Mouse (Mus musculus) embryonic facial prominence, embryonic 14.5 days (tissue): ENCODE measurements at regions not wholly inside any gene's neighbourhood (a gene's known extent, or its start where the extent isn't known, plus 50 kb on each side); places are given as distances from the start of the nearest gene placed in this dataset.

ENCODE experiments used
- ATAC-seq: fragments of 200-750 bp; cut with Nextera tagmentation; 2 replicates; pipeline ENCODE4 v1.8.0; 2017; ENCODE audit warnings: low read depth, moderate number of reproducible peaks, moderate TSS enrichment
- DNase-seq: peaks from one replicate; pipeline ENCODE4 v3.0.0-alpha.2; 2015; ENCODE audit warnings: low spot score
- H3K27ac ChIP-seq: fragments of 300-500 bp; sonication (generic); replicated peaks from 2 replicates; pipeline ENCODE4 v1.5.1; 2014; ENCODE audit warnings: low read depth, mild to moderate bottlenecking, low read length, moderate library complexity
- H3K27me3 ChIP-seq: fragments of 300-500 bp; sonication (generic); replicated peaks from 2 replicates; pipeline ENCODE4 v1.6.1; 2014; ENCODE audit warnings: low read length; ENCODE audit not compliant: control insufficient read depth, insufficient read depth
- H3K36me3 ChIP-seq: fragments of 300-500 bp; sonication (generic); 2 replicates; pipeline ENCODE4 v1.6.1; 2014; ENCODE audit warnings: low read length, mixed read lengths; ENCODE audit not compliant: control insufficient read depth, insufficient read depth
- H3K4me1 ChIP-seq: fragments of 300-500 bp; sonication (generic); 2 replicates; pipeline ENCODE4 v1.6.1; 2014; ENCODE audit warnings: antibody characterized with exemption, low read length; ENCODE audit not compliant: control insufficient read depth, insufficient read depth
- H3K4me2 ChIP-seq: fragments of 300-500 bp; sonication (generic); 2 replicates; pipeline ENCODE4 v1.6.1; 2014; ENCODE audit warnings: low read depth, mild to moderate bottlenecking, low read length, moderate library complexity, mixed read lengths
- H3K4me3 ChIP-seq: fragments of 300-500 bp; sonication (generic); 2 replicates; pipeline ENCODE4 v1.5.1; 2014; ENCODE audit warnings: low read depth, mild to moderate bottlenecking, low read length
- H3K9ac ChIP-seq: fragments of 300-500 bp; sonication (generic); 2 replicates; pipeline ENCODE4 v1.6.1; 2014; ENCODE audit warnings: low read depth, mild to moderate bottlenecking, low read length, moderate library complexity, mixed read lengths
- H3K9me3 ChIP-seq: fragments of 300-500 bp; sonication (generic); 2 replicates; pipeline ENCODE4 v1.6.1; 2016; ENCODE audit warnings: low read length; ENCODE audit not compliant: control insufficient read depth
- WGBS: fragments of 180-500 bp; shearing (Covaris S2); extraction: QIAGEN DNeasy Blood & Tissue Kit; methylation state at CpG from one replicate; pipeline ENCODE4 v1.1.7; 2014; 5-methylcytosine and 5-hydroxymethylcytosine counted together

- Histone ChIP-seq H3K27me3 (no peaks in the 10 kb centered on the region), H3K4me1 (no peaks in the 10 kb centered on the region), H3K9me3 (no peaks in the 10 kb centered on the region), H3K9ac (no peak overlapping the region), H3K4me2 (no peak overlapping the region), H3K4me3 (no peak overlapping the region), H3K27ac (no peak overlapping the region), H3K36me3 (no peaks in the 10 kb centered on the region)
- DNase-seq (no peak), ATAC-seq (no peak)
- WGBS = 76% methylated on average over 5 of the region's 5 CpGs
Measured at GRCm38 (mm10) chr5:51397528-51397927, 170.0 kb downstream of the Ppargc1a start.

- no peak overlapping the region for H3K27ac ChIP-seq
- H3K4me2 ChIP-seq = no peak overlapping the region
- no peak overlapping the region for H3K4me3 ChIP-seq
- DNase-seq (no peak), ATAC-seq (no peak)
- H3K4me1 ChIP-seq = no peaks in the 10 kb centered on the region
- no peak overlapping the region for H3K9ac ChIP-seq
- whole genome bisulfite sequencing = 80% methylated on average over 8 of the region's 8 CpGs
- no peaks in the 10 kb centered on the region for H3K27me3 ChIP-seq
- no peaks in the 10 kb centered on the region for H3K36me3 ChIP-seq
- no peaks in the 10 kb centered on the region for H3K9me3 ChIP-seq
Measured at GRCm38 (mm10) chr5:51391319-51391718, 176.2 kb downstream of the Ppargc1a start.

- Histone ChIP-seq H3K4me3 (no peak overlapping the region), H3K4me1 (no peaks in the 10 kb centered on the region), H3K9ac (no peak overlapping the region), H3K36me3 (no peaks in the 10 kb centered on the region), H3K27me3 (no peaks in the 10 kb centered on the region), H3K4me2 (no peak overlapping the region), H3K9me3 (no peaks in the 10 kb centered on the region), H3K27ac (no peak overlapping the region)
- ATAC-seq (no peak), DNase-seq (no peak)
- 47% methylated on average over 2 of the region's 2 CpGs for WGBS
Measured at GRCm38 (mm10) chr5:51387751-51388150, 179.8 kb downstream of the Ppargc1a start.

GRCm38 (mm10) chr5:51386409-51386808 lies 181.1 kb downstream of the Ppargc1a start:
- no peak for DNase-seq

GRCm38 (mm10) chr5:51384278-51384677 lies 183.2 kb downstream of the Ppargc1a start:
- Histone ChIP-seq H3K27me3 (no peaks in the 10 kb centered on the region), H3K27ac (no peak overlapping the region), H3K9me3 (no peaks in the 10 kb centered on the region), H3K36me3 (no peaks in the 10 kb centered on the region), H3K4me3 (no peak overlapping the region), H3K4me1 (no peaks in the 10 kb centered on the region), H3K4me2 (no peak overlapping the region), H3K9ac (no peak overlapping the region)
- ATAC-seq = no peak
- DNase-seq = no peak
- 87% methylated on average over 6 of the region's 6 CpGs for WGBS

More at GRCm38 (mm10) chr5:51386409-51386808, 181.1 kb downstream of the Ppargc1a start:
- no peak for ATAC-seq
- Histone ChIP-seq H3K36me3 (no peaks in the 10 kb centered on the region), H3K9me3 (no peaks in the 10 kb centered on the region), H3K9ac (no peak overlapping the region), H3K4me3 (no peak overlapping the region), H3K27ac (no peak overlapping the region), H3K27me3 (no peaks in the 10 kb centered on the region), H3K4me2 (no peak overlapping the region), H3K4me1 (no peaks in the 10 kb centered on the region)
- WGBS = 82% methylated on average over 3 of the region's 3 CpGs

- Histone ChIP-seq H3K27me3 (no peaks in the 10 kb centered on the region), H3K36me3 (no peaks in the 10 kb centered on the region), H3K4me1 (no peaks in the 10 kb centered on the region), H3K27ac (no peak overlapping the region), H3K9ac (no peak overlapping the region), H3K4me3 (no peak overlapping the region), H3K9me3 (no peaks in the 10 kb centered on the region), H3K4me2 (no peak overlapping the region)
- ATAC-seq (no peak), DNase-seq (no peak)
- 100% methylated on average over 1 of the region's 1 CpGs for WGBS
Measured at GRCm38 (mm10) chr5:51359101-51359500, 208.4 kb downstream of the Ppargc1a start.

- H3K9me3 ChIP-seq = no peaks in the 10 kb centered on the region
- ATAC-seq (no peak), DNase-seq (no peak)
- no peak overlapping the region for H3K27ac ChIP-seq
- H3K9ac ChIP-seq = no peak overlapping the region
- H3K4me3 ChIP-seq = no peak overlapping the region
- no peaks in the 10 kb centered on the region for H3K27me3 ChIP-seq
- WGBS = 59% methylated on average over 2 of the region's 2 CpGs
- H3K36me3 ChIP-seq = no peaks in the 10 kb centered on the region
- H3K4me2 ChIP-seq = no peak overlapping the region
- H3K4me1 ChIP-seq = no peaks in the 10 kb centered on the region
Measured at GRCm38 (mm10) chr5:51348256-51348655, 219.3 kb downstream of the Ppargc1a start.

GRCm38 (mm10) chr5:51329142-51329541 lies 238.4 kb downstream of the Ppargc1a start:
- no peaks in the 10 kb centered on the region for H3K4me1 ChIP-seq
- no peak for DNase-seq
- 83% methylated on average over 3 of the region's 3 CpGs for WGBS

GRCm38 (mm10) chr5:51289191-51289590 lies 278.3 kb downstream of the Ppargc1a start:
- H3K4me1 ChIP-seq = no peaks in the 10 kb centered on the region
- no peak for ATAC-seq
- no peak overlapping the region for H3K27ac ChIP-seq
- H3K4me3 ChIP-seq = no peak overlapping the region
- H3K9me3 ChIP-seq = no peaks in the 10 kb centered on the region
- DNase-seq = no peak
- 82% methylated on average over 1 of the region's 1 CpGs for WGBS
- H3K4me2 ChIP-seq = no peak overlapping the region
- H3K36me3 ChIP-seq = no peaks in the 10 kb centered on the region
- no peaks in the 10 kb centered on the region for H3K27me3 ChIP-seq
- no peak overlapping the region for H3K9ac ChIP-seq

More at GRCm38 (mm10) chr5:51329142-51329541, 238.4 kb downstream of the Ppargc1a start:
- Histone ChIP-seq H3K9ac (no peak overlapping the region), H3K36me3 (no peaks in the 10 kb centered on the region), H3K4me3 (no peak overlapping the region), H3K4me2 (no peak overlapping the region), H3K27ac (no peak overlapping the region), H3K9me3 (no peaks in the 10 kb centered on the region), H3K27me3 (no peaks in the 10 kb centered on the region)
- no peak for ATAC-seq
